Mouse (Mus musculus) MEL (cell line): ENCODE measurements around the gene Hoxa5.

Experiments
- CHD1 ChIP-seq: IDR thresholded peaks from 2 replicates; pipeline ENCODE4 v1.6.1; 2012; ENCODE audit warnings: low read depth, mild to moderate bottlenecking, inconsistent platforms, low read length, improper control_type of control experiment
- CTCF ChIP-seq, 3 experiments: IDR thresholded peaks in 2 of 3; conservative IDR thresholded peaks in 1 of 3; 2 replicates each; pipeline ENCODE4 v1.5.1; 2011 to 2012; ENCODE audit warnings: low read length in 3 of 3, low read depth in 2 of 3, mild to moderate bottlenecking in 2 of 3, improper control_type of control experiment in 1 of 3, inconsistent platforms in 1 of 3, mixed read lengths in 1 of 3, moderate library complexity in 1 of 3; ENCODE audit not compliant: control insufficient read depth in 1 of 3, insufficient read depth in 1 of 3, poor library complexity in 1 of 3, severe bottlenecking in 1 of 3
- E2F4 ChIP-seq: IDR thresholded peaks from 2 replicates; pipeline ENCODE4 v1.6.1; 2011; ENCODE audit warnings: low read depth, low read length, improper control_type of control experiment, borderline replicate concordance
- ELF1 ChIP-seq: IDR thresholded peaks from 2 replicates; pipeline ENCODE4 v1.6.1; 2014; ENCODE audit warnings: low read depth, mild to moderate bottlenecking, inconsistent platforms, low read length, improper control_type of control experiment, moderate library complexity
- EP300 ChIP-seq, 2 experiments: IDR thresholded peaks; 2 replicates each; pipeline ENCODE4 v1.6.1; 2011; ENCODE audit warnings: improper control_type of control experiment in 2 of 2, low read length in 2 of 2, low read depth in 1 of 2, mild to moderate bottlenecking in 1 of 2
- ETS1 ChIP-seq: IDR thresholded peaks from 2 replicates; pipeline ENCODE4 v1.6.1; 2012; ENCODE audit warnings: low read depth, mild to moderate bottlenecking, inconsistent platforms, low read length, improper control_type of control experiment, moderate library complexity
- GATA1 ChIP-seq: IDR thresholded peaks from 2 replicates; pipeline ENCODE4 v1.6.1; 2011; ENCODE audit warnings: low read depth, low read length, improper control_type of control experiment
- MYC ChIP-seq: IDR thresholded peaks from 2 replicates; pipeline ENCODE4 v1.6.1; 2011; ENCODE audit warnings: low read depth, mild to moderate bottlenecking, low read length, improper control_type of control experiment, moderate library complexity
- NELFE ChIP-seq: IDR thresholded peaks from 2 replicates; pipeline ENCODE4 v1.6.1; 2011; ENCODE audit warnings: low read depth, low read length, improper control_type of control experiment
- POLR2A ChIP-seq, 2 experiments: IDR thresholded peaks; 2 replicates each; pipeline ENCODE4 v1.6.1; 2011 to 2012; ENCODE audit warnings: low read length in 2 of 2, mild to moderate bottlenecking in 2 of 2, control low read depth in 1 of 2, improper control_type of control experiment in 1 of 2, low read depth in 1 of 2, moderate library complexity in 1 of 2; ENCODE audit not compliant: control insufficient read depth in 1 of 2, insufficient read depth in 1 of 2, poor library complexity in 1 of 2
- TAL1 ChIP-seq: IDR thresholded peaks from 2 replicates; pipeline ENCODE4 v1.6.1; 2012; ENCODE audit warnings: mild to moderate bottlenecking, inconsistent platforms, low read length, moderate library complexity, mixed read lengths
- UBTF ChIP-seq: IDR thresholded peaks from 2 replicates; pipeline ENCODE4 v1.6.1; 2012; ENCODE audit warnings: low read depth, mild to moderate bottlenecking, inconsistent platforms, low read length, improper control_type of control experiment, moderate library complexity, borderline replicate concordance; ENCODE audit not compliant: insufficient read depth
- ZNF384 ChIP-seq: IDR thresholded peaks from 2 replicates; pipeline ENCODE4 v1.6.1; 2012; ENCODE audit warnings: low read depth, mild to moderate bottlenecking, inconsistent platforms, low read length, improper control_type of control experiment

DNA sequence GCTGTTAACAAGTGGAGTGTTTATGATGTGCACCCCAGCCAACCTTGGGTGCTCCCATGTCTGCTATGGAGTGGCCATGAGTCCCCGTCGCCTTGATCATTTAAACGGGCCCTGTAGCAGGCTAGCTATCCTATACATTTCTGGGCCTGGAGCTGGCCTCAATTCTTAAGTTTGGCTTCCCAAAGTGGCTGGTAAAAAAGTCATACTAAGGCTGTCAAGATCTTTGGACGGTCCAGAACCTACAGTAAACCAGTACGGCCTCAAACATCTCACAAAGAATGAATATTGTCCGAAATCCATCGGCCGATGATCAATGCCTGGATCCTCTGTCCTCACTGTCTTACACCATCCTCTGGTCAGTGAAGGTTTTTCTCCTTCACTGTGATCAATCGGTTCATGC lies 30.9 kb upstream of the Hoxa5 start:
- TF ChIP-seq ETS1 (no peak), CTCF (IDR thresholded peaks at IDR 0.05 in 2 of 3, conservative IDR thresholded peaks at IDR 0.05 in 1 of 3; ENCODE audit: control insufficient read depth in 1 of 3, insufficient read depth in 1 of 3, low read depth in 2 of 3, low read length in 3 of 3, poor library complexity in 1 of 3, severe bottlenecking in 1 of 3) (no peak), POLR2A (IDR thresholded peaks at IDR 0.05; ENCODE audit: control insufficient read depth in 1 of 2, insufficient read depth in 1 of 2, low read depth in 1 of 2, low read length in 2 of 2, poor library complexity in 1 of 2) (no peak), GATA1 (no peak), ELF1 (no peak), ZNF384 (no peak), NELFE (no peak), CHD1 (no peak), UBTF (no peak), TAL1 (no peak), EP300 (IDR thresholded peaks at IDR 0.05; ENCODE audit: low read depth in 1 of 2, low read length in 2 of 2) (no peak), MYC (no peak), E2F4 (no peak)
